Mouse (Mus musculus) thymus, postnatal 4 days (tissue): ENCODE results near the gene Zfp120.
A peak's percentile ranks its signal among the peaks of the same experiment; 100 is the strongest.
"Not testable (repeated sequence)": the region's sequence is repeated elsewhere in the genome, so short reads cannot be mapped to it uniquely, and the experiment has no call there.

Source experiments
- DNase-seq: peaks from one replicate; pipeline ENCODE4 v3.0.0; 2021

The Zfp120 gene

DNA sequence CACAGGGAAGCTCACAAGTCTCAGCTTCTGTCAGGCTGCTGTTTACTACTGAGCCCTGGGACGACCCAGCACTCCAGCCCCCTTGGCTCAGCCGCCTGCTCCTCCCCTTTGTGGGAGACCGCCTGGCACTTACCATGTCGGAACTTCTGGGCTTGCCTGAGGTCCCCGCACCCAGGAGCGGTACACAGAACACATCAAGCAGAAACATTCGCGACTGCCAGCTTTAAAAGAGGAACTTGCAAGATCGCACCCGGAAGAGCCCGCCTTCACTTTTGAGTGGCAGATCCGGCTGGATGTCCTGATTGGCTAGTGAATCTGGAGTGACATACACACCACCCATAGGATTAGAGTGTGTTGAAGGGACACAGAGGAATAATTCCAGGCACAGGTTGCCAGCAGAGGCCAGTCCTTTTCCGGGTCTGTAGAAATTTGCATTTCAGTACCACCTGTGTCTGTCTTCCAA is at the start of gene Zfp120:
Zfp120 (minus strand) TSS at position 274 of the 463 bp plus-strand sequence.
- DNase-seq = peak; percentile 78

- not testable (repeated sequence) for DNase-seq
Measured at GRCm38 (mm10) chr2:150181570-150181999, 45.1 kb upstream of the Zfp120 start, which contains the start of gene Gm14139. Gm14139 (plus strand) TSS chr2:150181755.

DNA sequence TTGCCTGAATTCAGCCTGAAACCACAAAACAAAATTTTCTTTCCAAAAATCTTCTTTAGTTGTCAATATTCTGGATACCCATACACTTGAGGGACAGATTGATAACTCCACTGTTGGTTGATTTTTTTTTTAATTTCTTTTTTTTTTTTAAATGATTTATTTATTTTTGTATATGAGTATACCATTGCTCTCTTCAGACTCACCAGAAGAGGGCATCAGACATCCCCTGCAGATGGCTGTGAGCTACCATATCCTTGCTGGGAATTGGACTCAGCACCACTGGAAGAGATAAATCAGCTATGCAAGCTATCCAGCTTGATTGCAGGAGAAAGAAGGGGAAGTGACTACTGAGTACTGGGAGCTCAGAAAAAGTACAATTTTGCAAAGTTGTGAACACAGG is 44.5 kb upstream of the Zfp120 start:
- DNase-seq = not testable (repeated sequence)

- DNase-seq = not testable (repeated sequence)
Measured at GRCm38 (mm10) chr2:150179579-150179978, 43.1 kb upstream of the Zfp120 start, which contains the start of gene Gm10770. Gm10770 (minus strand) TSS chr2:150179679.

GRCm38 (mm10) chr2:150173833-150174232 is 37.3 kb upstream of the Zfp120 start:
- no peak for DNase-seq

DNA sequence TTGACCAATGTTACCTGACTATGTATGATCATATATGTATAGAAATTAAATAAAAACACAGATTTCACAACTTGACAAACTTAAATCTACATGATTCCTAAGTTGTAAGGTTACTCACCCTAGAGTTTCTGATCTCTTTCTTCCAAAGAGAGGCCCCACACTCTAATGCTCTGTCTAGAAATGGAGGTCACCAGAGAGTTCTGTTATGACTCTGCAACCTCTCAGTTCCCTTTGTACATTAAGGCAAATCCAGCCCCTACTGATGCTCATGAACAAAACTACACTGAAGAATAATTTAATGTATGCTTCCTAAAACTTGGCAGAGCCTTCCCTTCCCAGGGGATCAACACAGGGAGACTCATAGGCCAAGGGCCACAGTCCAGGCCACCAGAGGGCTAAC is 30.2 kb upstream of the Zfp120 start:
- no peak for DNase-seq

- no peak for DNase-seq
Measured at GRCm38 (mm10) chr2:150132773-150133172, 3.7 kb downstream of the Zfp120 start.

DNA sequence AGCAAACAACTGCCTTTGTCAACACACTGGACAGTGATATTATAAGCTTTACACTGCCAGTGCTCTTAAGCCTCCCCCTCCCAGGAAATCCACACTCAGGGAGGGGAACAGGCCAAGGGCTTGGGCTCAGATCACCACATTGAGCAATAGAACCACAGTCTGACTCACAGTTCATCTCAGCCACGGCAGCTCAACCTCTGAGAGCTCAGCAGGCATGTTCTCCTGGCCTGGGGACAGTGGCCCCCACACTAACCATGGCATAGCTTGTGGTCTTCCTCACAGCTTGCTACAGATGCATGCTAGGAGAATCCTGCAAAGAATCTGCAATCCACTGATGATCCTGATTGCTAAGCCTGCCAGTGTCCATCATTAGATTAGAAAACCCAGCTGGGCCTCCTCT is 4.5 kb downstream of the Zfp120 start:
- not testable (repeated sequence) for DNase-seq

- DNase-seq = peak; percentile 14
Measured at GRCm38 (mm10) chr2:150111247-150111912, 25.1 kb downstream of the Zfp120 start.

DNA sequence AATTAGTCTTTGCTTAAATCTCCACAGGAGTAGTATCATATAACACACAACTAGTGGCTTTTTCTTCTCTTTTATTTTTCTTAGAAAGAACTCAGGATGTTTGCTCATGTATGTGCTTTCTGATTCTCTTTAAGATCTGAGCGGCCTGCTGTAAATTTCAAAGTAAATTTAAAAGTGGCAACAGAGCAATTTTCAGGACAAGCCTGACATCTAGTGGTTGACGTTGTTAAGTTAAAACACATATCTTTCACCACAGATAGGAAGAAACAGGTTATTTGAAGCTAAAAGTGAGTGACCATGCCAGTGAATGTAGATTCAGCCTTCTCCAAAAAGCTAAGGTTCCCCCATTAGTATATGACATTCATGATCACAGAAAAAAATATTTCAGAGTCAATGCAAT is 36.9 kb downstream of the Zfp120 start:
- not testable (repeated sequence) for DNase-seq
